Mouse (Mus musculus): ENCODE measurements at regions not wholly inside any gene's neighbourhood (a gene's known extent, or its start where the extent isn't known, plus 50 kb on each side); places are given as distances from the start of the nearest gene placed in this dataset.

DNA sequence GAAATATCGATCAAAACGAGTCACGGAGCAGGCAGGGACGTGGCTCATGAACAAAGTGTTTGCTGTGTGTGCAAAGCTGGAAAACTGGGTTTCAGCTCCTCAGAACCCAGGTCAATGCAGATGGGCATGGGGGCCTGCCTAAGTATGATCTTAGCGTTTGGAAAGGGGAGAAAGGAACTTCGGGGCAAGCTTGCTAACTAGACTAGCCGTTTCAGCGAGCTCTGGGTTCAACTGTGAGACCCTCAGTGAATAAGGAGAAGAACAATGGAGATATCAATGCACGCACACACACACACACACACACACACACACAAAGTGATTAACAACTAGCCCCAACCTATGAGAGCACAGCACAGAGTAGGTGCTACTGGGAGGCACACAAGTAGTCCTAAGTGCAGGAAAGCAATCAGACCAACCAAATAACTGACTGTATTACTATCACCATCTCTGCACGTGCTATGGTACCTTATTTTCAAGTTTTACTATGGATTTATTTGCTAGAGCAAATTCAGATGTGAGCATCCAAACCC is 64.3 kb upstream of the Klf3 start:
- Histone ChIP-seq H3K4me1 (ENCODE audit: control insufficient read depth, insufficient read depth, low read length) (peaks cover 26% of the 10 kb centered on the region), H3K4me3 (ENCODE audit: low read depth, low read length) (no peak overlapping the region), H3K4me2 (replicated peaks; ENCODE audit: low read depth, low read length) (peak overlapping the region; percentile 17; the same call in 1 of the 2 replicates), H3K9me3 (ENCODE audit: control insufficient read depth, low read depth, low read length) (no peaks in the 10 kb centered on the region), H3K27ac (ENCODE audit: low read length) (peak overlapping the region; percentile 74), H3K27me3 (ENCODE audit: control insufficient read depth, insufficient read depth, low read length) (no peaks in the 10 kb centered on the region), H3K36me3 (ENCODE audit: control insufficient read depth, insufficient read depth, low read length) (no peaks in the 10 kb centered on the region), H3K9ac (replicated peaks; ENCODE audit: low read depth, low read length) (no peak overlapping the region)
- ATAC-seq (ENCODE audit: insufficient number of reproducible peaks, insufficient read depth, low FRiP score, low read depth) = no peak
- WGBS = 28% methylated on average over 10 of the region's 10 CpGs

- Histone ChIP-seq H3K4me1 (ENCODE audit: control insufficient read depth, insufficient read depth, low read length) (peaks cover 26% of the 10 kb centered on the region), H3K9me3 (ENCODE audit: control insufficient read depth, low read depth, low read length) (no peaks in the 10 kb centered on the region), H3K27ac (ENCODE audit: low read length) (peak overlapping the region; percentile 74), H3K36me3 (ENCODE audit: control insufficient read depth, insufficient read depth, low read length) (no peaks in the 10 kb centered on the region), H3K9ac (replicated peaks; ENCODE audit: low read depth, low read length) (no peak overlapping the region), H3K4me2 (replicated peaks; ENCODE audit: low read depth, low read length) (peak overlapping the region; percentile 17; the same call in 1 of the 2 replicates), H3K27me3 (ENCODE audit: control insufficient read depth, insufficient read depth, low read length) (no peaks in the 10 kb centered on the region), H3K4me3 (ENCODE audit: low read depth, low read length) (no peak overlapping the region)
- peak; percentile 84 for ATAC-seq (ENCODE audit: insufficient number of reproducible peaks, insufficient read depth, low FRiP score, low read depth)
- 10% methylated on average over 15 of the region's 15 CpGs for WGBS
Observed at GRCm38 (mm10) chr5:64739311-64740261, 63.6 kb upstream of the Klf3 start.

DNA sequence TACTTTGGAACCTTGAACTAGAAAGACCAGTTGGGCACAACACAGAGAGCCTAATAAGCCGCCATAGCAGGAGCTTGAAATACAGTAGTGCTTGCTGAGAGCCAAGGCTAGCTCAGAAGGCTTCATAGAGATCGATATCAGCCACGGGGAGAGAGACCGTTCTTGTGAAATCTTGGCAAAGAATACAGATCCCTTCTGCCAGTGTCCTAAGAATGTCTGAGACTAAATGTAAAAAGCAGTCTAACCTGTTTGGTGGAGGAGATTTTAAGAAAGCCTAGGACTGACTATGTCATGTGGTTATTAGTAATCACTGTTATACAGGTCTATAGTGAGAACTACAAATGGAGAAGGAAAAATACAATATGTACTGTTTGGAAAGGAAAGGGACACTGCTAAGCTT is 59.1 kb upstream of the Klf3 start:
- WGBS = 84% methylated on average over 4 of the region's 4 CpGs
- no peaks in the 10 kb centered on the region for H3K9me3 ChIP-seq (ENCODE audit: control insufficient read depth, low read depth, low read length)
- ATAC-seq (ENCODE audit: insufficient number of reproducible peaks, insufficient read depth, low FRiP score, low read depth) = no peak
- H3K4me3 ChIP-seq (ENCODE audit: low read depth, low read length) = no peak overlapping the region
- no peaks in the 10 kb centered on the region for H3K36me3 ChIP-seq (ENCODE audit: control insufficient read depth, insufficient read depth, low read length)
- no peak overlapping the region for H3K4me2 ChIP-seq (replicated peaks; ENCODE audit: low read depth, low read length)
- peaks cover 10% of the 10 kb centered on the region for H3K4me1 ChIP-seq (ENCODE audit: control insufficient read depth, insufficient read depth, low read length)
- H3K9ac ChIP-seq (replicated peaks; ENCODE audit: low read depth, low read length) = no peak overlapping the region
- H3K27ac ChIP-seq (ENCODE audit: low read length) = no peak overlapping the region
- no peaks in the 10 kb centered on the region for H3K27me3 ChIP-seq (ENCODE audit: control insufficient read depth, insufficient read depth, low read length)

- no peak overlapping the region for H3K4me3 ChIP-seq (ENCODE audit: low read depth, low read length)
- 89% methylated on average over 5 of the region's 5 CpGs for WGBS
Observed at GRCm38 (mm10) chr5:64744455-64744854, 58.7 kb upstream of the Klf3 start.

GRCm38 (mm10) chr5:64747461-64747860 is 55.7 kb upstream of the Klf3 start:
- ATAC-seq (ENCODE audit: insufficient number of reproducible peaks, insufficient read depth, low FRiP score, low read depth) = no peak
- Histone ChIP-seq H3K27me3 (ENCODE audit: control insufficient read depth, insufficient read depth, low read length) (no peaks in the 10 kb centered on the region), H3K9ac (replicated peaks; ENCODE audit: low read depth, low read length) (no peak overlapping the region), H3K36me3 (ENCODE audit: control insufficient read depth, insufficient read depth, low read length) (no peaks in the 10 kb centered on the region), H3K9me3 (ENCODE audit: control insufficient read depth, low read depth, low read length) (no peaks in the 10 kb centered on the region), H3K4me1 (ENCODE audit: control insufficient read depth, insufficient read depth, low read length) (no peaks in the 10 kb centered on the region), H3K27ac (ENCODE audit: low read length) (no peak overlapping the region), H3K4me3 (ENCODE audit: low read depth, low read length) (no peak overlapping the region), H3K4me2 (replicated peaks; ENCODE audit: low read depth, low read length) (no peak overlapping the region)
- 79% methylated on average over 1 of the region's 1 CpGs for WGBS

More at GRCm38 (mm10) chr5:64744455-64744854, 58.7 kb upstream of the Klf3 start:
- Histone ChIP-seq H3K36me3 (ENCODE audit: control insufficient read depth, insufficient read depth, low read length) (no peaks in the 10 kb centered on the region), H3K4me1 (ENCODE audit: control insufficient read depth, insufficient read depth, low read length) (peaks cover 5% of the 10 kb centered on the region), H3K9me3 (ENCODE audit: control insufficient read depth, low read depth, low read length) (no peaks in the 10 kb centered on the region), H3K9ac (replicated peaks; ENCODE audit: low read depth, low read length) (no peak overlapping the region), H3K27me3 (ENCODE audit: control insufficient read depth, insufficient read depth, low read length) (no peaks in the 10 kb centered on the region), H3K27ac (ENCODE audit: low read length) (no peak overlapping the region), H3K4me2 (replicated peaks; ENCODE audit: low read depth, low read length) (no peak overlapping the region)
- ATAC-seq (ENCODE audit: insufficient number of reproducible peaks, insufficient read depth, low FRiP score, low read depth) = no peak

DNA sequence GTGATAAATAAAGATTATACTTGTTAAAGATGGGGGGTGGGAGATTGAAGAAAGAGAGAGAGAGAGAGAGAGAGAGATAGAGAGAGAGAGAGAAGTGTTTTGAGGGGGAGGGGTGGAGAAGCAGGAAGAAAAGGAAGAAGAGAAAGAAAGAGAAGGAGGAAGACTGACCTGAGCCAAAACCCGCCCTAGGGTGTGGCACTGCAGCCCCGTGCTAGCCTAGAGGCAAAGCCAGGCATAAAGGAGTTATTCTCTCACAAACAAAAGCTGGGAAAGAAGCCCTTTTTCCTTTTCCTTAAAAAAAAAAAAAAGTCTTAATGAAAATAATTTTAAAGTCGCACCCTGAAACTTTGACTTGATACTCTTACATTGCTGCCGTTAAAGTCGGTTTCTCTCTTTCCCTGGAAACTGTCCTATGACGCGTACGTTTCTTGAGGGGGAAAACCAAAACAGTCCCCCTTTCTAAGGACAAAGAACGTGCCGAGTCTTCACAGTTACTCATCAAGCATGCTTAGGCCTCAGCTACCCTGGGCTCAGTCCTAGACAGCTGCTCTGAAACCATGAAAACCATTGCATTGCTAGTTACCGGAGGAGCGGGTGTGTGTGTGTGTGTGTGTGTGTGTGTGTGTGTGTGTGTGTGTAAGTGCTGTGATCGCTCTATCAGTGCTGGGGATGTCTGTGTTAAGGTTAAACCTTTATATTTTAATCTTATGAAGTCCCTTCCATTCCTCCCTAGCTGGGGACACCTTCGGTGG is 53.6 kb upstream of the Klf3 start:
- no peaks in the 10 kb centered on the region for H3K27me3 ChIP-seq (ENCODE audit: control insufficient read depth, insufficient read depth, low read length)
- peak overlapping the region; percentile 16; the same call in 1 of the 2 replicates for H3K27ac ChIP-seq (ENCODE audit: low read length)

GRCm38 (mm10) chr5:64750406-64750805 is 52.8 kb upstream of the Klf3 start:
- Histone ChIP-seq H3K4me2 (replicated peaks; ENCODE audit: low read depth, low read length) (no peak overlapping the region), H3K4me1 (ENCODE audit: control insufficient read depth, insufficient read depth, low read length) (no peaks in the 10 kb centered on the region), H3K27me3 (ENCODE audit: control insufficient read depth, insufficient read depth, low read length) (no peaks in the 10 kb centered on the region), H3K9ac (replicated peaks; ENCODE audit: low read depth, low read length) (no peak overlapping the region), H3K9me3 (ENCODE audit: control insufficient read depth, low read depth, low read length) (no peaks in the 10 kb centered on the region), H3K36me3 (ENCODE audit: control insufficient read depth, insufficient read depth, low read length) (no peaks in the 10 kb centered on the region), H3K27ac (ENCODE audit: low read length) (no peak overlapping the region), H3K4me3 (ENCODE audit: low read depth, low read length) (no peak overlapping the region)
- 92% methylated on average over 3 of the region's 3 CpGs for WGBS
- ATAC-seq (ENCODE audit: insufficient number of reproducible peaks, insufficient read depth, low FRiP score, low read depth) = no peak

More for the DNA sequence above, 53.6 kb upstream of the Klf3 start:
- ATAC-seq (ENCODE audit: insufficient number of reproducible peaks, insufficient read depth, low FRiP score, low read depth) = no peak
- WGBS = 74% methylated on average over 14 of the region's 14 CpGs
- H3K4me3 ChIP-seq (ENCODE audit: low read depth, low read length) = no peak overlapping the region
- no peaks in the 10 kb centered on the region for H3K4me1 ChIP-seq (ENCODE audit: control insufficient read depth, insufficient read depth, low read length)
- no peak overlapping the region for H3K4me2 ChIP-seq (replicated peaks; ENCODE audit: low read depth, low read length)
- no peaks in the 10 kb centered on the region for H3K9me3 ChIP-seq (ENCODE audit: control insufficient read depth, low read depth, low read length)
- no peaks in the 10 kb centered on the region for H3K36me3 ChIP-seq (ENCODE audit: control insufficient read depth, insufficient read depth, low read length)
- no peak overlapping the region for H3K9ac ChIP-seq (replicated peaks; ENCODE audit: low read depth, low read length)

DNA sequence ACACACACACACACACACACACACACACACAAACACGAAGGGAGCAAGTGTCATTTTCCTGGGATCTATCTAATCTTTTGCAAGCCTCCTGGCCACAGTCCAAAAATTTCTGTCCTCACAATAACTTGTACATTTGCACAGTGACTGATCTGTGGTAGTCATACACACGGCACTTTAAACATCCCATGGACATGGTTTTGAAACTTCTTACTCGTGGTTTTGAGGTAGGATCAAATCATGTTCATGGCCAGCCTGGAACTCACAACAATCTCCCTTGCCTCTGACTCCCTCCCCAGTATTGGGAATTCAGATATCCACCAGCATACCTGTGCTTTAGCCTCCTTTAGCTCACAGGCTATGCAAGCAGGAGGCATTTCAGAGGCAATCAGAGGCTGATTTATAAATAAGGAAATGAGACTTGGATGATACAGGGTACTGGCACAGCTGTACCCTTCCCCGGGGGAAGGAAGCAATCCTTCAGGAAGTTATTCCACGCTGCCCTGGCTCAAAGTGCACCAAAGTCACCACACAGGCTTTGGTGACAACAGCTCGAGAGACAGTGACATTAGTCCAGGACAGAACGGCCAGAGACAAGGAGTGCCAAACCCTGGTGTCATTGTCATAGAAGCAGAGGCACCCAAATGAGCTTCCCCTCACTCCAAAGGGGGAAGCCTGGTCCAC is 52.1 kb upstream of the Klf3 start:
- H3K4me2 ChIP-seq (replicated peaks; ENCODE audit: low read depth, low read length) = no peak overlapping the region
- no peak overlapping the region for H3K4me3 ChIP-seq (ENCODE audit: low read depth, low read length)
- 44% methylated on average over 7 of the region's 7 CpGs for WGBS
- ATAC-seq (ENCODE audit: insufficient number of reproducible peaks, insufficient read depth, low FRiP score, low read depth) = no peak
- no peaks in the 10 kb centered on the region for H3K9me3 ChIP-seq (ENCODE audit: control insufficient read depth, low read depth, low read length)
- no peaks in the 10 kb centered on the region for H3K36me3 ChIP-seq (ENCODE audit: control insufficient read depth, insufficient read depth, low read length)
- no peaks in the 10 kb centered on the region for H3K27me3 ChIP-seq (ENCODE audit: control insufficient read depth, insufficient read depth, low read length)
- H3K4me1 ChIP-seq (ENCODE audit: control insufficient read depth, insufficient read depth, low read length) = no peaks in the 10 kb centered on the region
- H3K27ac ChIP-seq (ENCODE audit: low read length) = no peak overlapping the region
- no peak overlapping the region for H3K9ac ChIP-seq (replicated peaks; ENCODE audit: low read depth, low read length)
